Mouse (Mus musculus): ENCODE data around the gene Scyl1. TPM values are rescaled to one million over a fixed set of nuclear protein-coding genes. Genes with fewer than 3 reads are reported as not detected.
"Not testable (repeated sequence)": the region's sequence is repeated elsewhere in the genome, so short reads cannot be mapped to it uniquely, and the experiment has no call there.

Scyl1 gene
- polyA plus RNA-seq (2012; rRNA removed), result 104 and 123 TPM in 2 replicates

GRCm38 (mm10) chr19:5770925-5771860 is at the start of gene Scyl1:
TSS of gene Scyl1 (minus strand) at chr19:5771419.
- peak; percentile 92 for DNase-seq (ENCODE audit: low spot score)

- no peak for DNase-seq (ENCODE audit: low spot score)
Observed at GRCm38 (mm10) chr19:5819549-5819948, 48.3 kb upstream of the Scyl1 start.

GRCm38 (mm10) chr19:5818590-5818977 is 47.4 kb upstream of the Scyl1 start:
- no peak for DNase-seq (ENCODE audit: low spot score)

- peak; percentile 75 for DNase-seq (ENCODE audit: low spot score)
Observed at GRCm38 (mm10) chr19:5817703-5818589, 46.7 kb upstream of the Scyl1 start.

- DNase-seq (ENCODE audit: low spot score), result no peak
Observed at GRCm38 (mm10) chr19:5815928-5816327, 44.7 kb upstream of the Scyl1 start.

GRCm38 (mm10) chr19:5815010-5815409 is 43.8 kb upstream of the Scyl1 start:
- no peak for DNase-seq (ENCODE audit: low spot score)

- not testable (repeated sequence) for DNase-seq (ENCODE audit: low spot score)
Observed at GRCm38 (mm10) chr19:5814048-5814447, 42.8 kb upstream of the Scyl1 start.

GRCm38 (mm10) chr19:5813567-5813966 is 42.3 kb upstream of the Scyl1 start:
- DNase-seq (ENCODE audit: low spot score), result no peak

GRCm38 (mm10) chr19:5811771-5812504 is 40.7 kb upstream of the Scyl1 start:
- no peak for DNase-seq (ENCODE audit: low spot score)

- no peak for DNase-seq (ENCODE audit: low spot score)
Observed at GRCm38 (mm10) chr19:5810840-5811563, 39.8 kb upstream of the Scyl1 start.

GRCm38 (mm10) chr19:5810103-5810839 is 39.1 kb upstream of the Scyl1 start:
- no peak for DNase-seq (ENCODE audit: low spot score)

GRCm38 (mm10) chr19:5809712-5810089 is 38.5 kb upstream of the Scyl1 start:
- DNase-seq (ENCODE audit: low spot score), result no peak

- DNase-seq (ENCODE audit: low spot score), result no peak
Observed at GRCm38 (mm10) chr19:5808955-5809711, 37.9 kb upstream of the Scyl1 start.

- DNase-seq (ENCODE audit: low spot score), result no peak
Observed at GRCm38 (mm10) chr19:5807740-5808139, 36.5 kb upstream of the Scyl1 start.

- DNase-seq (ENCODE audit: low spot score), result no peak
Observed at GRCm38 (mm10) chr19:5806809-5807205, 35.6 kb upstream of the Scyl1 start.

- no peak for DNase-seq (ENCODE audit: low spot score)
Observed at GRCm38 (mm10) chr19:5806051-5806808, 35.0 kb upstream of the Scyl1 start.

GRCm38 (mm10) chr19:5804371-5804899 is 33.2 kb upstream of the Scyl1 start:
- DNase-seq (ENCODE audit: low spot score), result no peak

GRCm38 (mm10) chr19:5803881-5804279 is 32.7 kb upstream of the Scyl1 start:
- DNase-seq (ENCODE audit: low spot score), result no peak
